Mouse (Mus musculus): ENCODE measurements around the gene Metrn.

Metrn gene

DNA sequence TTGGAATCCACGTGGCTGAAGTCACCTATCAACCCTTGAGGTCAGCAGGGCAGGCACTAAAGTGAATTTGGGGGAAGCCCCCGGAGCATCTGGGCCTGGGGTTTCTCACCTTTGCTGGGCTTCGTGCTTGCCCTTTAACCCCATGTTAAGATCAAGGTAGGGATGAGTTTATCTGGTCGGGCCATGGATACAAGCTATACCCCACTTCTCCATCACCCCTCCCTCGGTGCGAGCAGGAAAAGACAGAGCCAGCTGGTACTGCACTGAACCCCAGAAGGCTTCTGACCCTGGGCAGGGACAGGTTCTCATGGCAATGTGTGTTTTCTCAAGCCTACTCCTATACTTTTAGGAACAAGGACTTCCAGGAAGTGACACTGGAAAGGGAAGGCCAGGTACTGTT, 15.6 kb downstream of the Metrn start:
- no peaks in the 10 kb centered on the region for H3K9me3 ChIP-seq (ENCODE audit: low read length)
- H3K36me3 ChIP-seq (ENCODE audit: insufficient read depth, low read length), result peaks cover 79% of the 10 kb centered on the region

DNA sequence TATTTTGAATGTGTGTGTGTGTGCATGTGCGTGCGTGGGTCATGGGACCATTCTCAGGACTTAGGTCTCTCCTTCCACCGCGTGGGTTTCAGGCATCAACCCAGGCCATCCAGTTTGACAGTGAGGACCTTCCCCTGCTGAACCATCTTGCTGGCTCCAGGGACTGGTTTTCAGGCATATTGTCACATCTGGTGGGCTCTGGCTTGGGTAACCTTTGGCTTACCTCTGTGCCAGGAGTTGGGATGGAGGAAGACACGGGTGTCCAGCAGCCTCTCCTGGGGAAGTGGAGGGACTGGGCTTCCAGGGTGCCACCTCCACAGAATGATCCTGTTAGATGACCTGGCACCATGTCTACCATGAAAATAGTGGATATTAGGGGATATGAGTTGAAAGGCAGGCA, 19.0 kb downstream of the Metrn start:
- H3K27me3 ChIP-seq (ENCODE audit: insufficient read depth, low read length), result no peaks in the 10 kb centered on the region
- H3K4me1 ChIP-seq (replicated peaks; ENCODE audit: low read depth, low read length), result peaks cover 48% of the 10 kb centered on the region
- no peak overlapping the region for H3K4me3 ChIP-seq (replicated peaks; ENCODE audit: low read length)
- no peaks in the 10 kb centered on the region for H3K9me3 ChIP-seq (ENCODE audit: low read length)
- peaks cover 73% of the 10 kb centered on the region for H3K36me3 ChIP-seq (ENCODE audit: insufficient read depth, low read length)
- TF ChIP-seq POU5F1 (IDR thresholded peaks at IDR 0.05; ENCODE audit: borderline replicate concordance, low read length), result no peak
- TF ChIP-seq CTCF (conservative IDR thresholded peaks at IDR 0.05; ENCODE audit: low read length), result no peak
- no peak for TF ChIP-seq NANOG (IDR thresholded peaks at IDR 0.05; ENCODE audit: borderline replicate concordance, low read length)

More for the DNA sequence above, 15.6 kb downstream of the Metrn start:
- Histone ChIP-seq H3K4me1 (replicated peaks; ENCODE audit: low read depth, low read length) (peaks cover 39% of the 10 kb centered on the region), H3K4me3 (replicated peaks; ENCODE audit: low read length) (no peak overlapping the region), H3K27me3 (ENCODE audit: insufficient read depth, low read length) (no peaks in the 10 kb centered on the region)
- TF ChIP-seq POU5F1 (IDR thresholded peaks at IDR 0.05; ENCODE audit: borderline replicate concordance, low read length) (no peak), CTCF (conservative IDR thresholded peaks at IDR 0.05; ENCODE audit: low read length) (no peak), NANOG (IDR thresholded peaks at IDR 0.05; ENCODE audit: borderline replicate concordance, low read length) (no peak)

DNA sequence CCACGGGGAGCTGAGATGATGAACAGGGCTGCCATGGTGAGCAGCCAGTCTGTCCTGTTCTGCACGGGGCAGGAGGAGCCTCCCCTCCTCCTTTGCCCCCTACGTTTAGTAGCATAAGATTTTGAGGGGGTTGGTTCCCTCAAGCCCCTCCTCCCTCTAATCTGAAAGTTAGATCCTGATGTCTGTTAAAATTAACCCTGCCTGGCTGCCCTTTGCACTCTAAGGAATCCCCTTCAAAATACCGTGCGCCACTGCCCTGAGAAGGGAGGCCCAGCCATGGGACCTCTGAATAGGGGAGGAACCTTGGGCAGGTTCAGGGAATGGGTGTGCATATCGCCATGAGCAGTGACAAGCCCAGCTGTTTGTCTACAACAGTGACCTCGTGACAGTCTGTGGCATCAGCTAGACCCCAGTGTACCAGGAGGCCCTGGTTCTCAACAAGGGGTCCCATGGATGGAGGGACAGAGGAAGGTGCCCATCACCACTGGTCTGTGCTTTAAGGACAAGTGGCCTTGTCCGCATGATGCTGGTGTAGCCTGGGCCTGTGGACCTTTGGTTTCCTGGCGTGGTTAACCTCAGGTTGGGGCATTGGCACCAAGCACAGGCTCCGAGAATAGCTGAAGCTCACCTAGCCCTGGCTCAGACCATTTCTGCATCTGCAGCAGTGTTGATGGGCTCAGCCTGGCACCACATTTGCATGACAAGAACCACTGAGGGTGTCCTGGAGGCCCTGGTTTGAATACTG, 21.4 kb downstream of the Metrn start:
- Histone ChIP-seq H3K36me3 (ENCODE audit: insufficient read depth, low read length) (peaks cover 49% of the 10 kb centered on the region), H3K9me3 (ENCODE audit: low read length) (no peaks in the 10 kb centered on the region), H3K4me3 (replicated peaks; ENCODE audit: low read length) (no peak overlapping the region), H3K27me3 (ENCODE audit: insufficient read depth, low read length) (no peaks in the 10 kb centered on the region), H3K4me1 (replicated peaks; ENCODE audit: low read depth, low read length) (peaks cover 47% of the 10 kb centered on the region)
- no peak for TF ChIP-seq NANOG (IDR thresholded peaks at IDR 0.05; ENCODE audit: borderline replicate concordance, low read length)
- no peak for TF ChIP-seq POU5F1 (IDR thresholded peaks at IDR 0.05; ENCODE audit: borderline replicate concordance, low read length)
- TF ChIP-seq CTCF (conservative IDR thresholded peaks at IDR 0.05; ENCODE audit: low read length), result no peak

DNA sequence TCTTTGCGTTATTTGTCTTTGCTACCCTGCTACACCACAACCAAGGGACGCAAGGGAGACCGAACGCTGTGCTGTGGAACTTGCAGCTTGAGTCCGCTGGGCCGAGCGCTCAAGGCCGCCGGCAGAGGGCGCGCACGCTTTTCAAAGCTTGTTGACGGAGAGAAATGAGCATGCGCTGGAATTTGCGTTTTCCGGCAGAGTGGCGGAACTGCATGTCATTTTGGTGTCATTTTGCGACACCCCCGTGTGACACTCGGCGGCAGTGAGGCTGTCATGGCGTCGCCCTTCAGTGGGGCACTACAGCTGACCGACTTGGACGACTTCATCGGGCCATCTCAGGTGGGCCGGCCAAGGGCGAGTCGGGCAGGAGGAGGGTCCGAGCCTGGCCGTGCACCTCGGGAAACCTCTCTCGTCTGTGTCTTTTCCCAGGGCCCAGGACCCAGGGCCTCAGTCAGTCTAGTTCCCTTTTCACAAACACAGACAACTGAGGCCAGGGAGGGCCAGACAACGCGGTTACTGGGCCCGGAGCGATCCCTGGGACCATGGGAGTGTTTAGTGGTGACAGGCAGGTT, 23.3 kb downstream of the Metrn start, which contains the start of gene Narfl:
Narfl (plus strand) TSS at position 228 of the 572 bp plus-strand sequence.
- Histone ChIP-seq H3K9me3 (ENCODE audit: low read length) (no peaks in the 10 kb centered on the region), H3K36me3 (ENCODE audit: insufficient read depth, low read length) (peaks cover 30% of the 10 kb centered on the region), H3K4me3 (replicated peaks; ENCODE audit: low read length) (peak within 1 kb of the TSS; percentile 94), H3K4me1 (replicated peaks; ENCODE audit: low read depth, low read length) (peaks cover 44% of the 10 kb centered on the region), H3K27me3 (ENCODE audit: insufficient read depth, low read length) (0 out of 2 replicates have a peak, but pooled peaks cover 6% of the 10 kb centered on the region)
- TF ChIP-seq POU5F1 (IDR thresholded peaks at IDR 0.05; ENCODE audit: borderline replicate concordance, low read length) (no peak), CTCF (conservative IDR thresholded peaks at IDR 0.05; ENCODE audit: low read length) (peak; percentile 84), NANOG (IDR thresholded peaks at IDR 0.05; ENCODE audit: borderline replicate concordance, low read length) (no peak)

DNA sequence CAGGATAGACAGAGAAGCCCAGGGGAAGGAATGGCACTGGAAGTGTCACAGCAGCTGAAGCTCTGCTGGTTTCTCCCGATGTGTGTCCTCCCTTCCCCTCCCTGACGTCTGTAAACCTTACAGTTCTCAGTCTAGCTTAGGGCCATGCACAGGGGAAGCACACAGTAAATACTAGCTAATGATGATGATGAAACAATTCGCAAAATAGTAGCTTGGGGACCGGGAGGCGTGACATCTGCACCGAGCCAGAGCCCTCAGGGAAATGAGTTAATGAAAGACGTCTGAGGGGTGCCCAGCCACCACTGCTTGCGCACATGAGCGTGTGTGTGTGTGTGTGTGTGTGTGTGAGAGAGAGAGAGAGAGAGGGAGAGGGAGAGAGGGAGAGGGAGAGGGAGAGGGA, 27.6 kb downstream of the Metrn start:
- Histone ChIP-seq H3K27me3 (ENCODE audit: insufficient read depth, low read length) (peaks cover 8% of the 10 kb centered on the region; the same call in 1 of the 2 replicates), H3K9me3 (ENCODE audit: low read length) (no peaks in the 10 kb centered on the region), H3K4me1 (replicated peaks; ENCODE audit: low read depth, low read length) (peaks cover 16% of the 10 kb centered on the region), H3K36me3 (ENCODE audit: insufficient read depth, low read length) (no peaks in the 10 kb centered on the region), H3K4me3 (replicated peaks; ENCODE audit: low read length) (no peak overlapping the region)
- no peak for TF ChIP-seq NANOG (IDR thresholded peaks at IDR 0.05; ENCODE audit: borderline replicate concordance, low read length)
- TF ChIP-seq POU5F1 (IDR thresholded peaks at IDR 0.05; ENCODE audit: borderline replicate concordance, low read length), result no peak
- no peak for TF ChIP-seq CTCF (conservative IDR thresholded peaks at IDR 0.05; ENCODE audit: low read length)

DNA sequence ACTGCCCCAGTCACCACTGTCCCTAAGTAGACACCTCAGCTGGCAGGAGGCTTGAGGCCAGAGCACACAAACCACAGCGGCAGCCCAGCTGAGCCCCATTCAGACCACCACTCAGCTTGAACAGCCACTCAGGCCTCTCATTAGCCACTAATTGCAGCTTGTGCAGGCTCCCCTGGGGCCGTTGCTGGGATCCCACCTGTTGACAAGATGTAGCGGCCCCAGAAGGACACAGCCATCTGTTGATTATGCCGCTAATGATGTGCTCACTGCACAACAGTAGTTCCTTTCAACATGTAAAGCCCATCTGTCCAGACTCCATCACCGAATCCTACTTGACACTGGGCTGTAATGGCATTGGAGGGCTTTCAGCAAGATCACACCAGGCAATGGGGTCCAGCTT, 31.1 kb downstream of the Metrn start:
- H3K9me3 ChIP-seq (ENCODE audit: low read length), result no peaks in the 10 kb centered on the region
- H3K4me1 ChIP-seq (replicated peaks; ENCODE audit: low read depth, low read length), result peaks cover 33% of the 10 kb centered on the region
- TF ChIP-seq CTCF (conservative IDR thresholded peaks at IDR 0.05; ENCODE audit: low read length) (no peak), POU5F1 (IDR thresholded peaks at IDR 0.05; ENCODE audit: borderline replicate concordance, low read length) (no peak), NANOG (IDR thresholded peaks at IDR 0.05; ENCODE audit: borderline replicate concordance, low read length) (no peak)
- H3K36me3 ChIP-seq (ENCODE audit: insufficient read depth, low read length), result no peaks in the 10 kb centered on the region
- H3K27me3 ChIP-seq (ENCODE audit: insufficient read depth, low read length), result peaks cover 8% of the 10 kb centered on the region; the same call in 1 of the 2 replicates
- H3K4me3 ChIP-seq (replicated peaks; ENCODE audit: low read length), result no peak overlapping the region

DNA sequence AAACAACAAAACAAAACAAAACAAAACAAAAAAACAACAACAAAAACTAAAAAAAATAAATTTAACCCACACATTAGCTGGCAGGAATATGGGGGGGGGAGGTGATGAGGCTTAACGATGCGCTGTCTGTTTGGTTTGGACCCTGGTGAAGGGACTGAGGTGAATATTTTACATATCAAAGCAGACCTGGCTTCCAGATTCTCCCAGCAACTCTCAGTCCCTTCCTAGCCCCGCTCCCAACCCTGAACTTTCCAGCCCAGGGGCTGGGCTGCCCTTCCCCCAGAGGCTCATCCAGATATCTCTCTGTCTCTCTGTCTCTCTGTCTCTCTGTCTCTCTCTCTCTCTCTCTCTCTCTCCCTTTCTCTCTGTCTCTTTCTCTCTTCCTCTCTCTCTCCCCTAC, 34.3 kb downstream of the Metrn start:
- TF ChIP-seq CTCF (conservative IDR thresholded peaks at IDR 0.05; ENCODE audit: low read length) (no peak), POU5F1 (IDR thresholded peaks at IDR 0.05; ENCODE audit: borderline replicate concordance, low read length) (no peak), NANOG (IDR thresholded peaks at IDR 0.05; ENCODE audit: borderline replicate concordance, low read length) (no peak)
- no peak overlapping the region for H3K4me3 ChIP-seq (replicated peaks; ENCODE audit: low read length)
- peaks cover 65% of the 10 kb centered on the region for H3K4me1 ChIP-seq (replicated peaks; ENCODE audit: low read depth, low read length)
- H3K36me3 ChIP-seq (ENCODE audit: insufficient read depth, low read length), result no peaks in the 10 kb centered on the region
- peaks cover 2% of the 10 kb centered on the region; the same call in 1 of the 2 replicates for H3K27me3 ChIP-seq (ENCODE audit: insufficient read depth, low read length)
- H3K9me3 ChIP-seq (ENCODE audit: low read length), result no peaks in the 10 kb centered on the region

DNA sequence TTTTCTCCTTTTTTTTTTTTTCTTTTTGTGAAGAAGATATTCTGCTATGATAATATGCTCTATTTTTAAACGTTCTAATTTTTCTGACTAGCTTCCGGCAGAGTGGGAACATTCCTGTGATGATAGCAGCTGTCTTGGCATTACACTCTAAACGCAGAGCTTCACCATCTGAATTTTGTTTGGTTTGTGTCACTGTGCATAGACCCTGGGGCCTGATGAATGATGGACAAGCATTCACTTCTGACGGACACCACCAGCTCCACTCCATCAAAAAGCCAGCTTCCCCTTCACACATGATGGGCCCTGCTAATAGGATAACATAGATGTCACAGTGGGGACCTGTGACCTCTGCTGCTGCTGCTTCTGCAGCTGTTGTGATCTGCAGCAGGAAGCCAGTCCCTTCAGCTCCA, 35.4 kb downstream of the Metrn start:
- Histone ChIP-seq H3K27me3 (ENCODE audit: insufficient read depth, low read length) (peaks cover under 1% of the 10 kb centered on the region; the same call in 1 of the 2 replicates), H3K36me3 (ENCODE audit: insufficient read depth, low read length) (no peaks in the 10 kb centered on the region), H3K9me3 (ENCODE audit: low read length) (no peaks in the 10 kb centered on the region), H3K4me3 (replicated peaks; ENCODE audit: low read length) (no peak overlapping the region), H3K4me1 (replicated peaks; ENCODE audit: low read depth, low read length) (peaks cover 75% of the 10 kb centered on the region)
- no peak for TF ChIP-seq POU5F1 (IDR thresholded peaks at IDR 0.05; ENCODE audit: borderline replicate concordance, low read length)
- no peak for TF ChIP-seq NANOG (IDR thresholded peaks at IDR 0.05; ENCODE audit: borderline replicate concordance, low read length)
- no peak for TF ChIP-seq CTCF (conservative IDR thresholded peaks at IDR 0.05; ENCODE audit: low read length)

Data from E14TG2a.4 (cell line).